Mouse (Mus musculus) heart, postnatal 0 days (tissue): ENCODE results near the gene Tmem40.

Experiments used
- CTCF ChIP-seq: IDR thresholded peaks from 2 replicates; pipeline ENCODE4 v1.5.1; 2016; ENCODE audit warnings: antibody characterized with exemption, control low read depth, low read depth
- EP300 ChIP-seq: IDR thresholded peaks from 2 replicates; pipeline ENCODE4 v1.6.1; 2016; ENCODE audit warnings: antibody characterized with exemption, low read depth

DNA sequence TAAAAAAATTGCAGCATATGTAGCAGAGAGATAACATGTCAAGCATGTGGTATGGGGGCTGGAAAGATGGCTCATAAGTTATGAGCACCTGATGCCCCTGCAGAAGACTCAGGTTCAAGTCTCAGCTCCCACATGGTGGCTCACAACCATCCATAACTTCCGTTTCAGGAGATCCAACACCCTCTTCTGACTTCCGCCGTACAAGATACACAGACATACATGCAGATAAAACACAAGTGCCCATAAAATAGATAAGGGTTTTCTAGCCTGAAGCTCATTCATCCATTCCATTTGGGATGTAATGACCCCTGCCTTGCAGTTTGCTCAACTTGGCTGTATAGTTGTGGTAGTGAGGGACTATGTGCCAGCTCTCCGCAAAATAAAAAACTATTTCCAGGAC, 72.1 kb downstream of the Tmem40 start:
- no peak for TF ChIP-seq CTCF
- TF ChIP-seq EP300, result no peak
